Mouse (Mus musculus): Measurements from ENCODE around the gene Tas1r1.

DNA sequence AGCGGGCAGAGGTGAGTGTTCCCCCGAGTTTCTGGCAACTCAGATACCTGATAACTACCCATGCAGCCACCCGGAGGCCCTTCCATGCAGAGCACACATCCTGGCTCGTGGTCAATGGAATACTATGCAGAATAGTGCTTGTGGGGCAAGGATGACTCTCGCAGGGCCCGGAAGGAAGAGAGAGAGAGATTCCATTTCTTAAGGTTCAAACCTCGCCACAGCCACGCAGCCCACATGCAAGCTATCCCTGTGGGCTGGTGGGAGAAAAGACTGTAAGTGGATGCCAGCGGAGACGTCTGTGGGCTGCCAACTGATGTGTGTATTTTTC, 50.4 kb downstream of the Tas1r1 start:
- TF ChIP-seq CTCF (IDR thresholded peaks at IDR 0.05; ENCODE audit: control insufficient read depth, insufficient read depth, insufficient read length) = no peak
- no peak for TF ChIP-seq USF1 (IDR thresholded peaks at IDR 0.05; ENCODE audit: low read depth)
- TF ChIP-seq MAX (IDR thresholded peaks at IDR 0.05) = no peak
- TF ChIP-seq MYOD1 (IDR thresholded peaks at IDR 0.05; ENCODE audit: control insufficient read depth, insufficient read length, low read depth) = no peak
- TF ChIP-seq CEBPB (IDR thresholded peaks at IDR 0.05; ENCODE audit: low read depth) = no peak
- no peak for TF ChIP-seq FOSL1 (IDR thresholded peaks at IDR 0.05; ENCODE audit: insufficient read depth, low read length, poor library complexity, severe bottlenecking)
